Mouse (Mus musculus): ENCODE measurements around the gene Tango2.

The Tango2 gene

DNA sequence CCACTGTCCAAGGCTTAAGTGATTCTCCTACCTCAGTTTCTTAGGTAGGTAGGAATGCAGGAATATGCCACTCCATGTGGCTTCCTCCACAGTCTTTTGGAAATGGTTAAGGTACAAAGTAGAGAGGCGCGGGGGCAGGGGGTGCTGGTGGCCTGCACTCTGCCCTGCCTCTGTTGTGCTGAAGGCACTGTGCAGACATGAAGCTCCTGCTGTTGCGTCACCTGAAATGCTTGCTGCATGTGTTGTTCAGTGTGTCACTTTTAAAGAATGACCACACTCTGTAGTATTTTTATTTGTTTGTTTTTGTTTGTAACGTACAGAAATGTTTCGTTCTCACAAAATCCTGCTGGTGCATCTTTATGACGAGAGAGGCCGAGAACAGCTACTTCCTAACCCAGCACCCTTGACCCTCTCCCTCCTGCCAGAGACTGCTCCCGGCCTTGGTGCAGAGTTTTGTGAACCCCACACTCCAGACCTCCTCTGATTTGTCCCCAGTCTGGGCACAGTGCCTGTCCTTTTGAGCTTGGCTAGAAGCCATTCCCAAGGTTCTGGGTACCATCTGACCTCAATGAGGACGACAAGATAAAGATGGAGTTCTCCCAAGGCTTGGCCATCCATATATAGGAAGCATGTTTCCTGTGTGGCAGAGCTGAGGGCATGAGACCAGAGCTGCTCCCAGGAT, 35.3 kb upstream of the Tango2 start:
- no peak for DNase-seq (ENCODE audit: low spot score in 2 of 2)

DNA sequence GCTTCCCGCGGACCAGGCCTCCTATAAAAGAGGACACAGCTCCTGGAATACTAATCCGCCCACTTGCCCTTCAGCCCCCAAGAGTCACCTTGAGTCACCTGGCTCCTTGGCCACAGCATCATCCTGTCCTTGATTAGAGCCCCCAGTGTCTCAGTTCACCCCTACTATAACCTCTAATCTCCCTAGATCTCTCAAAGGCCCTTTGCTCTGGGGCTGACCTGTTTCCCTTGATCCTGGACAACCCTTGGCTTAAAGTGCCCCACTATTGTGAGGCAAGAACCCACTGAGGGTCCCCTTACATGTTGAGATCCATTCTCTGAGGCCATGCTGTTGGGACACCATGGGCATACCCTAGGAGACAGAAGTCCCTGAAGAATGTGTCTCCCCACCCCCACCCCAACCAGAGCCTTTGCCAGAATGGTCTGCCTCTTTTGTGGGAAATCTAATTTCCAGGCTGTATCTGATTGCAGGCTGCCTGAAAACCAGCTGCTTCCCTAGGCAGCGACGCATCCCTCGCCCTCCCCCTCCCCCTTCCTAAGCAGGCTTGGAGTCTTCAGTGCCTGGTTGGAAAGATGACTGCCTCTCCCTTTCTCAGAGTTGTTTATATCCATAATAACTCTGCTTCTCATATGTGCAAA, 33.8 kb upstream of the Tango2 start:
- no peak for DNase-seq (ENCODE audit: low spot score in 2 of 2)

DNA sequence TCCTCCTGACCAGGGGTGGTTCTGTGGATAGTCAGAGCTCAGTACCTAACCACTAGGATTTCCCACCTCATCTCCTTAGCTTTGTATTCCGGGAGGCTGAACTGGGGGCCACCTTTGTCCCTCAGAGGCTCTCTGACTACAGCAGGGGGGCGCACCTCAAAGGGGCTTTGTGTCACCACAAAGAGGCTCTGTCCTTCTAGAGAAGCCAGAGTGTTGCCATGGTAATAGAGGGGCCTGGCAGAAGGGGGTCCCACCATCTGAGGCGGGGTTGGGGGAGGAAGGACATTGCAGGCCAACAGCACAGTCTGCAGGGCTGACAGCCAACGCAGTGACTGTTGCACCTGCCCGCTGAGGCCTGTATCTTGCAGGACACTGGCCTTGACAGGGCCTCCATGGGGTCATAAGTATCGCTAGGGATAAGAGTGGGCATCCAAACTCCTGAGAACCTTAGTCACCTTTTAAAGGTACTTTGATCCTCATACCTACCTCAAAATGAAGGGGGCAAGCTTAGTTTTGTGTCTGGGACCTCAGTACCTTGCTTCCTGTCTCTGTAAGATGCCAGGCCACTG, 32.7 kb upstream of the Tango2 start:
- no peak for DNase-seq (ENCODE audit: low spot score in 2 of 2)

DNA sequence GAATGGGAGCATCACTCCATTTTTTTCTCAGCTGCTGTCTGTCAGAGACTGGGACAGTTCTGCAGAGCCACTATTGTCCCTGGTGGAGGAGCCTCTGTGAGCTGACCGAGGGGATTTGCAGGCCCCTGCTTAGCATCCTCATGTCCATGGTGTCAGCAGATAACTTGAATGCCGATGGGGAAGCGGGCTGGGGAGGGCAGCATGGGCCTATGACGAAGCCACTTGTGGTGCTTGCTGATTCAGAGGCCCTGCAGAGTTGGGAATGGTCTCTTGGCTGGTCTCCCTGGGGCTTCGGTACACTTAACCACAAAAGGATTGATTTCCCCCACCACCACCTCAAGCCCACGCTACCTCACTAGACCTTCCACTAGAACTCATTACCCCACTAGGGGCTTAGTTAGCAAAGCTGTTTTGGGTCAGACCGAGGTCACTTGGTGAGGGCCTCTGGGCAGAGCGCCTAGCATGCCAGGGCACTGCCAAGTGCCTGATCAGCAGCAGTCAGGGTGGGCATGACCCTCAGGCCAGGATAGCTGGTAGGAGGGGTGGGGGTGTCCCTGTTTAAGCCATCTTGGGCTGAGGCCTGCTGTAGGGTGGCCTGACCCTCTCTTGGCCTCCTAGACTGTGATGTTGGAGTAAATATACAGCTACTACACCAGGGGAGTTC, 31.6 kb upstream of the Tango2 start:
- DNase-seq (ENCODE audit: low spot score in 2 of 2) = no peak

DNA sequence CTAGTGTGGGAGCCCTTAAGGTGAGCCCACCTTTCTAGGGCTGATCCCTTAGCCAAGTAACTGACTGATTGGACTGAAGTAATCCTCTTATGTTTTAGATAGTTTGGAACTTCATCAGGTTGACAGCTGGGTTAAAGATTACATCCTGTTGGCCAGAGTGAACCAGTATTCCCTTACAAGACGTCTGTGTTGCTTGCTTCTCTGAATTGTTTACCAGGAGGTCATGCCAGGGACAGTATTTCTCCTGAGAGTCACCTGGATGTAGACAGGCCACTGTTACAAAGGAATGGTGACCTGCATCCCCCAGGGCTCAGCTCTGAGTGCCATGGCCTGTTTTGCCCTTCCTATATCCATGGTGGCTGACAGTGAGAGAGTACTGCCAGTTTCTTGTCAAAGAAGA, 30.6 kb upstream of the Tango2 start:
- no peak for DNase-seq (ENCODE audit: low spot score in 2 of 2)

DNA sequence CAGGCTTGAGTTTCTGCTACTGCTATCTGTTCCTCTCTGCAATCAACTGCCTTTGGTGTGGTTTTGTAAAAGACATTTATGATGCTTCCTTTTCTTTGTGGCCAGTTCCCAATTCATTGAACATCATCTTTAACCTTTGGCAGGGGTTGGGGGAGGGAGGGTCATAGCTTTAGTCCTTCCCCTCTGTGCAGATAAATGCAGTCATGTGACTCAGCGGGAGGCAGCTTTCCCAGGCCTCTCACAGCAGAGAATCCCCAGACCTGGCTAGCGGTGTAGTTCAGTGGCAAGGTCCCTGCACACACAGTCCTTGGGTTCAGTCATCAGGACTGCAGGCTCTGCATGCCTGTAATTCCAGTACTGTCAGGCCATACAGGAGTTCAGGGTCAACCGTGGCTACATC, 29.3 kb upstream of the Tango2 start:
- DNase-seq (ENCODE audit: low spot score in 2 of 2) = no peak

DNA sequence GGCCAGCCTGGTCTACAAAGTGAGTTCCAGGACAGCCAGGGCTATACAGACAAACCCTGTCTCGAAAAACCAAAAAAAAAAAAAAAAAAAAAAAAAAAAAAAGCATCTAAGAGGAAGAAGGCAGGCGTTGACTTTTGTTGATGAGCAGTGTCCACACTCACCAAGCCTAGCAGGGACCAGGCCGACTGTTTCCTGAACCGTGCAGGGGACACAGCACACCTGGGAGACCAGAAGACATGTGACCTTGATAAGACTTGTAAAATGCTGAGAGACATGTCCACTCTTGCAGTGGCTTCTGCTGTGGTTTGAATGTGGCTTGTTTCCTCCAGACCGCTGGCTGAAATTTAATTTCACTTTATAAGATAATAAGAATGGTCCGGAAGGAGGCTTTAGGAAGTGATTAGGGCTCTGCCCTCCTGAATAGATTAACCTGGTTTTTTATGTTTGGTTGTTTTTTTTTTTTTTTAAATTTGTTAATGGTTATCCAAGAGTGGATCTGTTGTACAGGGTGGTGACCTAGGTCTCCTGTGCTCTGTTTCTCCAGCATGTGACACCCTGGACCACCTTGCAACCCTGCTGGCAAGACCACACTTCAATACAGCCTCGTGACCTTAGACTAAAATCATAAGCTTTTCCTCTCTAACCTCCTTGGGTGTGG, 28.5 kb upstream of the Tango2 start:
- DNase-seq (ENCODE audit: low spot score in 2 of 2) = no peak

DNA sequence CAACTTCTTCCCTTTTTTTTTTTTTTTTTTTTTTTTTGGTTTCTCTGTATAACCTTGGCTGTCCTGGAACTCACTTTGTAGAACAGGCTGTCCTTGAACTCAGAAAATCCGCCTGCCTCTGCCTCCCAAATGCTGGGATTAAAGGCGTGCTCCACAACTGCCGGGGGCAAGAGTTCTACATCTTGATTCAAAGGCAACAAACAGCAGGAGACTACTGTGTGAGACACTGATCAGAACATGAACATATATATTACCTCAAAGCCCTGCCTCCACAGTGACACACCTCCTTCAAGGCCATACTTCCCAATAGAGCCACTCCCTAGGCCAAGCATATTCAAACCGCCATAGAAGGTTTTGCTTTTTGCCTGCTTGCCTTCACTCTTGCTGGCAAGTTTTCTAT, 25.7 kb upstream of the Tango2 start:
- no peak for DNase-seq (ENCODE audit: low spot score in 2 of 2)

DNA sequence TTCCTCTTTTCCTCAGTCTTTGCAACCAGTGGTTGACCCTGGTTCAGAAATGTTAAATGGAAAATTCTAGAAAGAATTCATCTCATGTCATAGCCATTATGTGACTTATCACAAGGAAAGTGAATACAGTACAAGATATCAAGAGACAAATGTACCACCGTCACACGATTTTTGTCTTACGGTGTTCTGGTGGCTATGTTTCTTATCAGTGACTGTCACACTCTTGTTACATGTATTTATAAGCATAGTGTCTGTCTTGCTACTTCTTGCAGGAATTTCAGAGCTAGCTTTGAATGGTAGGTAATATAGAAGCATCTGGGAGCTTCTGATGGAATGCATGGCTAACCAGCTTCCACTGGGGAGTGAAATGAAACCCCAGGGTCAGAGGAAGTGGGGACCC, 22.3 kb upstream of the Tango2 start:
- DNase-seq (ENCODE audit: low spot score in 2 of 2) = no peak

DNA sequence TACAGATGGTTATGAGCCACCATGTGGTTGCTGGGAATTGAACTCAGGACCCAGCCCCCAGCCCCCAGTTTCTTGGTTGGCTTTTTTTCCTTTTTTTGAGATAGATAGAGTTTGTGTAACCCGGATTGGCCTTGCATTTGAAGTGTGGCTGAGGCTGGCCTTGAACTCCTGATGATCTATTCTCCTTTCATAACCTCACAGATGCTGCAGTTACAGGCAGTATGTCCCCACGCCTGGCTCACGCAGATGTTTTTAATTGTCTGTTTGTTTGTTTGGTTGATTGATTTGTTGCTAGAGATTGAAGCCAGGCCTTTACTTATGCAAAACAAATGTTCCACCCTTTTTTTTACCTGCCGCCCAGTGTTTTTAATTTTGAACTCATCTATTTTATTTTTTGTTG, 18.9 kb upstream of the Tango2 start:
- no peak for DNase-seq (ENCODE audit: low spot score in 2 of 2)

DNA sequence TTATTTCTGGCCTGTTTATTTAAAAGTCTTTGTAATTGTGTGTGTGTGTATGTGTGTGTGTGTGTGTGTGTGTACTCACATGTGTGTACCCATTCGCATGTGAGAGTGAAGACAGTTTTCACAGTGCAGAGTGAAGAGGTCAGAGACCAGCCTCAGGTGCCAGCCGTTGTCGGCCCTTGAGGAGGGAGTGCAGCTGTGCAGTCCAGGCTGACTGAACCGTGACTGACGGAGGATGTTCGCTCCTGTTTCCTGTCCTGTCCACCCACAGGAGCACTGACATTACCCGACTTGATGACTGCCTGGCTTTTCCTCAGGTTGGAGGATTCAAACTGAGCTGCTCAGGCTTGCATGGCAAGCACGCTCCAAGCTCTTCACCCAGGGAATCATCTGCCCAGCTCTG, 15.0 kb upstream of the Tango2 start:
- no peak for DNase-seq (ENCODE audit: low spot score in 2 of 2)

DNA sequence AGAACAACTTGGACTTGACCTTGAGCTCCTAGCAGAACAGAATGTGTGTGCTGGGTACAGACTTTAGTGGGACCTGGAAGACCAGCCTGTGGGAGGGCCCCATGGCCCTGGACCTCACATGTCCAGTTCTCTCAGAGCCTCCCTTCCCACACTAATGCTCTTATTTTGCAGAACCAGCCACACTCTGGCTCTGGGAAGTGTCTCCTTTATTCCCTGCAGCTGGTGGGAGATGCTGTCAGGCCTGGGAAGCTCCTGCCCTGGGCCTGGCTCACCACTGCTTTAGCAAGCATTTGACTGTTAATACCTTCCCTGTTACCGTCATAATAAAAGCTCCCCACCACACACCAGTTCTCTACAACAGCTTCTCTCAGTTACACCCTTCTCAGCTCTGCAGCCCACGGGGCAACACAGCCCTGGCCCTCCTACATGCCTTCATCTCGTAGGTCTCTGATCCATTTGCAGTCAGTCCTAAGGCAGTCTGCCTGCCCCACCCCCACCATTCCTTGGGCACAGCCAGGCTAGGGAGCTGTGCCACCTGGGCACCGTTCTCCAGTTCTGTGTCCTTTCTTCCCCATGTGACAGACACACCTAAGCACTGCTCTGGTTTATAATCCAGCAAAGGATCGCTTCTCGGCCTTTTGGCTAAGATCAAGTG, 12.4 kb upstream of the Tango2 start:
- DNase-seq (ENCODE audit: low spot score in 2 of 2) = no peak

DNA sequence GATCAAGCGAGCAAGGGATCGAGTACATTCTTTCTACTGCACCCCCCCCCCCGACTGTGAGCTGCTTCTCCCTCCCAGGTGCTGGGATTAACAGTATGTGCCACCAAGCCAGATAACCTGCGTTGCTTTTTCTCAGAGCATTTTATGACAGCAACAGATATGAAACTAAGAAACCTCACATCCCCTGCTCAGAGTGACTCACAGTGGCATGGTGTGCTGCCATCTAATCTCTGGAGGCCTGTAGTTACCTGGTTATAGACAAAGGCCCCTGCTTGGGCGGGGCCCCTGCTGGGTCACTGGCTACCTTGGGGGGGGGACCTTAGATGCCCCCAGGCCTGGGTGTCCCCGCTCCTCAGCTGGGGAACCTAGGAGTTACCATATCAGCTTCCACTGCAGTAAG, 10.1 kb upstream of the Tango2 start:
- DNase-seq (ENCODE audit: low spot score in 2 of 2) = no peak

DNA sequence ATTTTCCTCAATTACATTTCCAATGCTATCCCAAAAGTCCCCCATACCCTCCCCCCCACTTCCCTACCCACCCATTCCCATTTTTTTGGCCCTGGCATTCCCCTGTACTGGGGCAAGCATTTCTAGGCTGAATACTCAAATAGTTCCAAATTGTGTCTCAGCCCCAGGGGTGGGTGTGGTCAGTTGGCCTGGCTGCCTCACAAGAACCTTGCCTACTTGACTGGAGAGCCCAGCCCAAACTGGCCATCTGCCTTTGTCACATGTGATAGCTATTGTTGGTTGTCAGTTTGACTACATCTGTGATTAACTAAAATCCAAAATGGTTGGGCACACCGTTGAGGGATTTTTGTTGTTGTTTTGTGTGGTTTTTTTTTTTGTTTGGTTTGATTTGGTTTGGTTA, 9.1 kb upstream of the Tango2 start:
- no peak for DNase-seq (ENCODE audit: low spot score in 2 of 2)

DNA sequence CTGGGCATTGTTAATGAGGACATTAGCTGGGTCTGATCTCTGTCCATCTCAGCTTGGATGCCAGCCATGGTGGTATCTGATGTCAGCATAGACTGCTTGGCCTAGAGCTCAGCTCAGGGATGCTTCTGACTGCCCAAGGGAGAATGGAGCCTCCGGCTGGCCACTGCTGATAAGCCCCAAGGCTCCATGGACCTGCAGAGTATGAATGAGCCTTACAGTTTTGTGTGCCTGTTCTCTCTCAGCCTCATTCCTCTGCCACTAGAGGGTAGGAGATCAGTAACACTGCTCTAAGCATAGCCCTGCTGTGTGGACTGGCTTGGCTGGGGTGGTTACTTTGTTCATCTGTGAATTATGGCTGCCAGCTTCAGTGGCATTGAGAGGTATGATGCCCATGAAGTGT, 5.2 kb upstream of the Tango2 start:
- no peak for DNase-seq (ENCODE audit: low spot score in 2 of 2)

DNA sequence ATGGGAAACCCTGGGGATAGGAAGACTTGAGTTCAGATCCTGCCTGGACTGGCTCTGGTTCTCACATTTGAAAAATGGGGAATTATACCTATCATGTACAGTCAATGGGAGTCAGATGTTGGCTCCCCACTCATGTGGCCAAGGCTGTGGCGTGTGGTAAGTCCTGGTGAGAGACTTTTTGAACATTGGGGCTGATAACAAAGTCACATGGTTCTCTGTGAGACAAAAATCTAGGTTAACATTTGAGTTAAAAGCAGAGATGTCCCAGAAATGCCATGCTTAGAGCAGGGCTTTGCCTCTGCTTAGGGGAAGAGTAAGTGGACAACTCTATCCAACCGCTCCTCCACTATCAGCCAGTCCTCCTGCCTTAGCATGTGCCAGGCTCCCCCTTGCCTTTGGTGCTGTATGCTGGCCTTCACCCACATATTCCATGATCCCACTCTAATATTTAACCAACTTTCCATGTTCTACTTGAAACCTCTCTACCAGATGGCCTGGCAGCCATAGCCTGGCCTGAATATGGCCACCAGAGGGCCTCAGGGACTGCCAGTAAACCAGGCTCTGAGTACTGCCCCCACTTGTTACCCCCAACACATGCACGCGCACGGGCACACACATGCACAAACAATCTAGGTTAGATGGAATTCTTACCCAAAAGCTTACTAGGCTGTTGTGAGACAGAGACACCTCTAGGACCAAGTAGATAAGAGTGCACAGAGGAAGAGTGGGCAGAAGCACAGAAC, 3.6 kb upstream of the Tango2 start:
- DNase-seq (ENCODE audit: low spot score in 2 of 2) = peak in 1 of 2 experiments; percentile 51

DNA sequence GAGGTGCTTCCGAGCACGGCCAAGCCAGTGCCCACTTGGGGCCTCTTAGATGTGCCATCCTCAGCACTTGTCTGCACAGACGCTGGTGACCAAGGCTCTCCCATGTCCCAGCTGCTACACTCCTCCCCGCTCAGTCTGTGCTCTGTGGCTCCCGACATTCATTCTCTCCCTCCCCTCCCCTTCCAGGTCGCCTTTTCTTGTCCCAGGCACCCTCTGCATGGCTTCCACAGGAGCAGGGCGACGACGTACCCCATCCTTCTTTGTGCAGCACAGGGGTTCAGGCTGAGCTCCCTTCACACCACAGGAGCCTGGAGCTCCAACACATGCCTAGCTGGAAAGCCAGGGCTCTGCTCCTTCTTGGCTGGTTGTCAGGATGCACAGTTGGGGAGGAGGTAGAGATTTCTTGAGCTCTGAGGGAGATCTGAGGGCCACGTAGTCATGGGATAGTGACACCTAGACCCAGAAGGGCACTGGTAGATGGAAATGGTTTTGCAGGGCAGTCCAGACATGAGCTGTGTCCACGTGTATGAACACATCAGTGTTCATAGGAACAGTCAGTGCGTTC, 1.9 kb upstream of the Tango2 start:
- no peak for DNase-seq (ENCODE audit: low spot score in 2 of 2)

DNA sequence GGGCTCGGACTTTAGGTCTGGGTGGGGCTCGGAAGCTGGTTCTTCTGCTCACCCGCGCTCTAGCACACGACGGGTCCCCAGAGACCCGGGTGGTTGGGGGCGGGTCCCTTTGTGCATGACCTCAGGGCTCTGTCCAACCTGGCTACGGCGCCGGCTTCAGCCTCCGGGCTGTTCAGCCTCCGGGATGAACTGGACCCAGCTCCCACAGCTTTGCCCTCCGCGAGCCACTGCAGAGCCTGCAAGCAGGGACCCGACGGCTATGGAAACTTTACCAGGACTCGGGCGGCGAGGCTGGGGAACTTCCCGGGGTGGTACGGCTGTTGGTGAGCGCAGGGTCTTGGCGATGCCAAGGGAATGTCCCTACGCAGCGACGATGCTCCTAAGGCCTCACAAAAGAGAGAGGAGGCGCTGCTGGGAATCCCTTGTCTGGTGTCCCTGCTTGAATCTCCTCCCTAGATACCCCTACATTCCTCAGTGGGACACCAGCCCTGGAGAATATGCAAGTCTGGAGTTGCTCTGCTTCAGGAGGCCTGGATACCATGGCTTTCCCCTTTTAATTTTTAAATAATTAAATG, 785 bp upstream of the Tango2 start:
- peak in 1 of 2 experiments; percentile 26 for DNase-seq (ENCODE audit: low spot score in 2 of 2)

DNA sequence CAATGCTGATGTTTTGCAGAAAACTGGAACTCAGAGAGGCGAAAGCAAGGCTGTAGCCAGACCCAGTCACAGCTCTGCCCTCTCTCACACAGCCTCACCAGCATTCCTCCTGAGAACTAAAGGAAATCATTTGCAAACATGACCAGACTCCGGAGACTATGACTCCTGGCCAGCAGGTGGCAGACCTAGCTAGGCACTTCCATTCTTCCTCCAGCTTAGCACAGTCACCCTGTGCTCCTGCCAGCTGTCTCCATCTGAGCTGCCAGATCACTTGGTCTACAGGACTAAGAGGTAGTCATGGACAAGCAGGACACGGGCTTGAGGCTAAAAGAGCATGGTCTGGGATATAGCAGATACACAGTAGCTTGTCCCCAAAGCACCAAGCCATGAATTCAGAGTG, 2.7 kb downstream of the Tango2 start:
- DNase-seq (ENCODE audit: low spot score in 2 of 2) = peak; percentile 75 to 93

DNA sequence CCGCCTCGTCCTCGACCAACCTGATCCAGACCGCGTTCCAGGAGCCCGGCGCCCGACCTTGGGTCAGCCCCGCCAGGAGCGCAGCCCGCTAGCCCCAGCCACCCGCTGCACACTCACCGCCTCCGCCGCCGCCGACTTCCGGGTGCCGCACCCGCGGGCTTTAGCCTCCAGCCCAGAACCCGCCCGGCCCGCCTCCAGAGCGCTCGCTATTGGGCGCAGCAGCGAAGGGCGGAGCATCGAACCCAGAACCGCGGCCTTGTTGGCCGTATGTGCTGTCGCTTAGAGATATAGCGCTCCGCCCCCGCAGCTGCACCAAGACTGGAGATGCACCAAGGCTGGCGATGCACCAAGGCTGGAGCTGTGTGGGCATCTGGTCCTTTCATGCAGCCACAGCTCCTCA, 4.1 kb downstream of the Tango2 start:
- DNase-seq (ENCODE audit: low spot score in 2 of 2) = peak; percentile 94 to 98

All from left cerebral cortex, adult 9 months (tissue).